Mouse (Mus musculus) stomach, embryonic 15.5 days (tissue): ENCODE results near the gene Astn1. TPM values are rescaled to one million over a fixed set of nuclear protein-coding genes. Genes with fewer than 3 reads are reported as not detected.

Experiments used
- ATAC-seq: fragments of 200-750 bp; cut with Nextera tagmentation; 2 replicates; pipeline ENCODE4 v1.8.0; 2017; ENCODE audit warnings: low read depth, moderate number of reproducible peaks, moderate TSS enrichment; ENCODE audit not compliant: insufficient read depth, low FRiP score
- H3K27ac ChIP-seq: fragments of 300-500 bp; sonication (generic); 2 replicates; pipeline ENCODE4 v1.5.1; 2015; ENCODE audit warnings: mild to moderate bottlenecking, inconsistent platforms
- H3K27me3 ChIP-seq: fragments of 300-500 bp; sonication (generic); replicated peaks from 2 replicates; pipeline ENCODE4 v1.6.1; 2015; ENCODE audit warnings: inconsistent platforms
- H3K36me3 ChIP-seq: fragments of 300-500 bp; sonication (generic); 2 replicates; pipeline ENCODE4 v1.6.1; 2015; ENCODE audit warnings: inconsistent platforms
- H3K4me1 ChIP-seq: fragments of 300-500 bp; sonication (generic); 2 replicates; pipeline ENCODE4 v1.6.1; 2015; ENCODE audit warnings: inconsistent platforms
- H3K4me2 ChIP-seq: fragments of 300-500 bp; sonication (generic); 2 replicates; pipeline ENCODE4 v1.6.1; 2015; ENCODE audit warnings: mild to moderate bottlenecking, inconsistent platforms
- H3K4me3 ChIP-seq: fragments of 300-500 bp; sonication (generic); replicated peaks from 2 replicates; pipeline ENCODE4 v1.5.1; 2015; ENCODE audit warnings: inconsistent platforms
- H3K9ac ChIP-seq: fragments of 300-500 bp; sonication (generic); 2 replicates; pipeline ENCODE4 v1.6.1; 2015; ENCODE audit warnings: inconsistent platforms
- H3K9me3 ChIP-seq: fragments of 300-500 bp; sonication (generic); 2 replicates; pipeline ENCODE4 v1.6.1; 2016; ENCODE audit warnings: inconsistent platforms
- WGBS: fragments of 180-500 bp; shearing (Covaris S2); methylation state at CpG from one replicate; pipeline ENCODE4 v1.1.7; 2015; 5-methylcytosine and 5-hydroxymethylcytosine counted together
- polyA plus RNA-seq: library from polyadenylated mRNA; unstranded; fragments of >200 nt; fragmentation: Nextera tagmentation; extraction: Ambion mirVana; gene quantifications from 2 replicates; pipeline ENCODE4 v1.2.1, GENCODE M21; 2015

Gene Astn1
- polyA plus RNA-seq, 1 experiment from 2014 or later = 1.1 TPM

DNA sequence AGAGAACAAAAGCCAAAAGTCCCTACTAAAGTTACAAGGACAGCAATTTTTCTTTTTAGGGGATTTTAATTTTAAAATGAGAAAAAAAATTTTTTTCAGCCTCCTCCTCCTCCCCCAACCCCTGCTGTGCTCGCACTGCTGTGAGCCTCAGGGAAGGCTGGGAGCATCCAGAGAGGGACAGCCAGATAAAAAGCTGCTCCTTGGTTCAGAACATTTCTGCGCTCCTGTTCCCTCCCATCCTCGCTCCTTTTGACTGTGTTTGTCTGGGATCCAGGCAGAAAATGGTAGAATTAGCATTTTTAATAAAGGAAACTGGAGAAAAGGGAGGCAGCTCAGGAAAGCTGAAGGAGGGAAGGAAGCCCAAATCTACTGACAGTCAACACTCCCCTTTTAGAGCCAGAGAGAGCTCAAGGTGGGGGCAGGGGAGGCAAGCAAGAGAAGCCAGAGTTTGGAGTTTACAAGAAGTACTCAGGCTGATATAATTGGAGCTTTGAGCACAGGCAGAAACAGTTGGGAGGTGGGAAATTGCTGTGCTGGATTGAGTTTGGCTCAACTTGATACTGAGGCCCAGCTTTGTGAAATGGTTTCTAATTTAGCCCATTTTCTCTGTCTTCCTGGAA lies 185.6 kb downstream of the Astn1 start:
- ATAC-seq = no peak
- Histone ChIP-seq H3K9ac (no peak overlapping the region), H3K4me3 (no peak overlapping the region), H3K9me3 (no peaks in the 10 kb centered on the region), H3K27ac (no peak overlapping the region), H3K36me3 (no peaks in the 10 kb centered on the region), H3K27me3 (no peaks in the 10 kb centered on the region), H3K4me2 (no peak overlapping the region), H3K4me1 (no peaks in the 10 kb centered on the region)
- 55% methylated on average over 3 of the region's 3 CpGs for WGBS

DNA sequence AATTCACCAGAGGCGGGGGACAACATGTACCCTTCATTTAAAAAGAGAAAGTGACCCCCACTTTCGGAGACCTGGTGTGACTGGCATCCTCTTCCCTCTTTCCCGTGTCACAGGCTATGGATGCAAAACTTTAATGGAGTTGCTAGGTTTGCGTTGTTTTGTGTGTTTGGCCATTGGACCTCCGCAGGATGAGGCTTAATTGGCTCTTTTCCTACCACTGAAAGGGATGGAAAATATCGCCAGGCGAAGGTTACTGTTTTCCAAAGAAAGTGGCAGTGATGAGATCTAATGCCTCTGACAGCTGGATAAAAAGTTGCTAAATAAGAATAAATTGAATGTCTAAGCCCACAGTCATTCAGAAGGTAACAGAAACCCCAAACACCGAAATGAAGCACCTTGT lies 186.2 kb downstream of the Astn1 start:
- H3K36me3 ChIP-seq = no peaks in the 10 kb centered on the region
- 82% methylated on average over 8 of the region's 8 CpGs for WGBS
- no peak overlapping the region for H3K4me3 ChIP-seq
- no peak overlapping the region for H3K27ac ChIP-seq
- ATAC-seq = no peak
- no peaks in the 10 kb centered on the region for H3K9me3 ChIP-seq
- H3K4me1 ChIP-seq = no peaks in the 10 kb centered on the region
- H3K27me3 ChIP-seq = no peaks in the 10 kb centered on the region
- no peak overlapping the region for H3K9ac ChIP-seq
- no peak overlapping the region for H3K4me2 ChIP-seq

DNA sequence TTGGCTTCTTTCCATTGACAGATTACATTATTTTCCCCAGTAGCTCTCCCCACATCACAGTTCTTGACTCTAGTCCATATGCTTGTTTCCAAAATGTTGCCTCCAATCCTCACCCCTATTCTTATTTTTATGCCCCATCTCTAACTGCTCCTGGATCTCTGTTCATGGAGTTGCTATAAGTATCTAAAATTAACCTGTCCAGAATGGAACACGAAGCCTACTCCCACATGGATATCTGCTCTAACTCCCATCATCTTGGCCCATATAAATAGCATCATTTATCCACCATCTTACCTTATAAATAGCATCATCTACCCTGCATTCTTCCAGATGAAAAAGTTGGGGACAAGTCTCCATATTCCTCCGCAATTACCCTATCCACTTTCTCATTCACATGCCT lies 187.5 kb downstream of the Astn1 start:
- no peak for ATAC-seq
- Histone ChIP-seq H3K9me3 (no peaks in the 10 kb centered on the region), H3K36me3 (no peaks in the 10 kb centered on the region), H3K9ac (no peak overlapping the region), H3K4me3 (no peak overlapping the region), H3K27me3 (no peaks in the 10 kb centered on the region), H3K27ac (no peak overlapping the region), H3K4me1 (no peaks in the 10 kb centered on the region), H3K4me2 (no peak overlapping the region)
- WGBS = 84% methylated on average over 2 of the region's 2 CpGs

DNA sequence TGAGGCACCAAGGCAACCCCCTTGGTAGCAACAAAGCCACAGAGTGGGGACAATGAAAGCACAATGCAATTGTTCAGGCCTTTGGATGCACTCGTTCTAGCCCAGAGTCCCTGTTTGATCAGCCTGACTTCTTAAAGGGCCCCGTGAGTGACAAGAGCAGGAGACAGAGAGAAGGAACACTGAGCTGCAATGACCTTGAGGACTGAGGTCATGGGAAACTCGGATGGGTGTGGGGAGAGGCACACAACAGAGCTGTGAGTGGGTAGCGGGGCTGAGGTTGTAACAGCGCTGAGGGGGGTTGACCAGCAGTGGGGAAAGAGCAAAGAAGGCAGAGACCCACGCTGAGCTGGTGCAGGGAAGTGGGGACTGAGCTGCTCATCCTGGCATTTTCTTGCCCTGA lies 189.9 kb downstream of the Astn1 start:
- no peak overlapping the region for H3K4me2 ChIP-seq

DNA sequence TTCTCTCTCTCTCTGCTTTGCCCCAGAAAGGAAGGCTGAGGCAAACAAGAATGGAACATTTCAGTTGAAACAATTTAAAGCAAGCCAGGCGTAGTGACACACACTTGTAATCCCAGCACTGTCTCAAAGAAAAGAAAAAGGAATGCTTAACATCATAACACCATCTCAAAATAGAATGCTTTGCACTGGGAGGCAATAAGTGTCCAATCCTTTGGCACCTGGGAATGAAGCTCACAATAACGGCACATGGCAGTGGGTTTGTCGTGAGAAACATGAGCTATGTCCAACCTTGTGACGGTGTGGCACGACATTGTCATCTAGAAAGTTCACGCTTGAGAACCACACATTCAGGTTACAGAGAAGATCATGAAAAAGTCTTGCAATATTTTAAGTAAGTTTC lies 191.3 kb downstream of the Astn1 start:
- no peak overlapping the region for H3K27ac ChIP-seq
- no peaks in the 10 kb centered on the region for H3K36me3 ChIP-seq
- no peaks in the 10 kb centered on the region for H3K4me1 ChIP-seq
- H3K27me3 ChIP-seq = no peaks in the 10 kb centered on the region
- no peak for ATAC-seq
- no peaks in the 10 kb centered on the region for H3K9me3 ChIP-seq
- no peak overlapping the region for H3K4me2 ChIP-seq
- WGBS = 86% methylated on average over 6 of the region's 6 CpGs
- H3K9ac ChIP-seq = no peak overlapping the region
- no peak overlapping the region for H3K4me3 ChIP-seq

More for the DNA sequence above, 189.9 kb downstream of the Astn1 start:
- Histone ChIP-seq H3K9me3 (no peaks in the 10 kb centered on the region), H3K27me3 (no peaks in the 10 kb centered on the region), H3K4me3 (no peak overlapping the region), H3K27ac (no peak overlapping the region), H3K36me3 (no peaks in the 10 kb centered on the region), H3K4me1 (no peaks in the 10 kb centered on the region), H3K9ac (no peak overlapping the region)
- 57% methylated on average over 6 of the region's 6 CpGs for WGBS
- no peak for ATAC-seq

DNA sequence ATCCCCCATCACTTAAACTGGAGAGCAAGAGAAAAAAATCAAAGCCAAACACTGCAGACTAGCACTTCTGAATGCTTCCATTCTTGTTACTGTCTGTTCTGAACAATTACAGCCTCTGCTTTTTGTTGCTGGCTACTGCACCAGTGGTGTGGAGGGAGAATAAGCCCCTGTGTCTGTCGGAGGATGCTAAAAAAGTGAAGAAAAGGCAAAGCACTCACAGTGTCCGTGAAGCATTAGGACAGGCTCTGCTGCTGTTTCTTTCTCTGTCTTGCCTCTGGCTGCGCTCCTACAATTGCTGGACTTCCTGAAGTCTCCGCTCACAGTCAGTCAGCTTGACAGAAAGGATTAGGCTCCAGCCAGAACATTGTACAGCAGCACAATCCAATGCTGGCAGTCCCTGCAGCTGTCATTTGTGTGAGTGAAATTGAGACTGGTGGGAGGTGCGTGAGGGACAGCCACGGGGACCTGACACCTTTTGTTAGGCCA lies 192.0 kb downstream of the Astn1 start:
- no peaks in the 10 kb centered on the region for H3K36me3 ChIP-seq
- no peak overlapping the region for H3K9ac ChIP-seq
- no peak overlapping the region for H3K4me3 ChIP-seq
- no peaks in the 10 kb centered on the region for H3K4me1 ChIP-seq
- no peaks in the 10 kb centered on the region for H3K9me3 ChIP-seq
- 19% methylated on average over 6 of the region's 6 CpGs for WGBS
- H3K27me3 ChIP-seq = no peaks in the 10 kb centered on the region
- H3K27ac ChIP-seq = peak overlapping the region; percentile 16; the same call in 1 of the 2 replicates
- H3K4me2 ChIP-seq = no peak overlapping the region
- ATAC-seq = peak; percentile 31; the same call in 1 of the 2 replicates

DNA sequence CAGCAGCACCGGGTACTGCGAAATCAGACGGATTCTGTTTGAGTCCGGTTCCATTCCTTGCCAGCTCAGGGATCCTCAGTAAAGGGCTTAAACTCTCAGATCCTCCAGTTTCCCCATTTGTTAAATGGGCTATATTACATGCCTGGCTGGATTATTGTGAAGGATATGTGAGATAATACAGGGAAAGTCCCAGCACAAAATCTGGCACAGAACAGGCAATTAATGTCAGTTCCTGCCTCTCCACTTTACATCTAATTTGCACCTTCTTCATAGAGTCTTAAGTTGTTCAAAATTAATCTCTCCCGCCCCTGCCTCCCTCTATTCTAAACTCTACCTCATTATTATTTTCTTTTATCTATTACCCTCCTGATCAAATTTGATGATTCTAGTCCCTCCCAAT lies 211.1 kb downstream of the Astn1 start:
- Histone ChIP-seq H3K27me3 (no peaks in the 10 kb centered on the region), H3K9me3 (no peaks in the 10 kb centered on the region), H3K9ac (no peak overlapping the region), H3K36me3 (no peaks in the 10 kb centered on the region), H3K27ac (no peak overlapping the region), H3K4me1 (no peaks in the 10 kb centered on the region), H3K4me3 (no peak overlapping the region), H3K4me2 (no peak overlapping the region)
- no peak for ATAC-seq
- 93% methylated on average over 5 of the region's 5 CpGs for WGBS

DNA sequence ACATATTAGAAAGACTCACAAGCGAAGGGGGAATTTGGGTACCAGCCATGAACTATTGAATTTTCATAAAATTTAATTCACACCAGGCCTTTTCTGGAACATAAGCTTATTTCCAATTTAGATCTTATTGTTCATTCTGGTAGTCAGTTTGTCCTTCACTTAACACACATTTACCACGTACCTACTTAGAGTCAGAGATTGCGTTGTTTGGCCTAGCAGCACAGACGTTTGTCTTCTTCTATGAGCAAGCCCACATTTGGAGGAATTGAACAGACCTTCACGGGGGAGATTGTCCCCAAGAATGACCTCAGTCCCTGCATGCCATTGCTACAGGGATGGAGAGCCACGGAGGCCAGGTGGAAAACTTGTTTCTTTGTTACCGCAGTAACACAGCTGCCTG lies 211.5 kb downstream of the Astn1 start:
- H3K36me3 ChIP-seq = no peaks in the 10 kb centered on the region
- no peak overlapping the region for H3K27ac ChIP-seq
- ATAC-seq = no peak
- 83% methylated on average over 7 of the region's 7 CpGs for whole genome bisulfite sequencing
- no peaks in the 10 kb centered on the region for H3K27me3 ChIP-seq
- H3K4me2 ChIP-seq = no peak overlapping the region
- H3K9me3 ChIP-seq = no peaks in the 10 kb centered on the region
- no peak overlapping the region for H3K9ac ChIP-seq
- no peak overlapping the region for H3K4me3 ChIP-seq
- no peaks in the 10 kb centered on the region for H3K4me1 ChIP-seq

DNA sequence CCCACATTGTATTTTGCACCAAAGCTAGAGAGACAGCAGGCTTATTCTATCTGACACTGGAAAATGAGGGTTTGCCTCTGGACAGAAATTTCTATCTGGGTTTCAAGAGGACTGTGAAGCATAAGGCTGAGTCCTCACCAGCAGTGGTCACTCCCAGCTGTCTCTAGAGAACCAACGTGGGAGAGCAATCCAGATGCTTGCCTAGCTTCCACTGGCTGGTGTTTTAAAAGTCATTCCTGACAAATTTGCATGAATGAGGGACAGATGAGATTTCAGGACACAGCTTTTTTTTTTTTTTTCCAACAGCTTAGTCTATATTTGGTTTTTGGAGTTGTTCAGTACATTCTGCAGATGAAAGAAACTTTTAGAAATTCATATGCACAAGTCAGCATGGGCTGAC lies 213.9 kb downstream of the Astn1 start:
- Histone ChIP-seq H3K4me1 (no peaks in the 10 kb centered on the region), H3K36me3 (no peaks in the 10 kb centered on the region), H3K9ac (no peak overlapping the region), H3K27ac (no peak overlapping the region), H3K27me3 (no peaks in the 10 kb centered on the region), H3K9me3 (no peaks in the 10 kb centered on the region), H3K4me2 (no peak overlapping the region), H3K4me3 (no peak overlapping the region)
- no peak for ATAC-seq
- WGBS = 58% methylated on average over 1 of the region's 1 CpGs

DNA sequence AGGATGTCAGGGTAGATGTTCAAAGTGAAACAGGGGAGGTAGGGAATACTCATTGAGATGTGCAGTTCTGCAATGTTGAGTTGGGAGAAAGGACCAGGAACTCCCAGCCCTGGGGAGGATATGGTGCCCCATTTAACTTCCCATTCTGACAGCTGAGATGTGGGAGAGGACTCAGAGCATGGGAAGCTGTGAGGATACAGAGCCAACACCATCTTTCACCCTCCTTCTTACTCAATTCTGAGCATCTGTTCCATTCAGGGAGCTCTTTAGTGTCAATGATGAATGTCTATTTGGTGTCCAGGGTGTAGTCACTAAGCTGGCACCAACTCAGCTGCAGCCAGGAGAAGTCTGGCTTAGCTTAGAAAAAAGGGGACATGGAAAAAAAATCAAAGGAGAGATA lies 219.7 kb downstream of the Astn1 start:
- ATAC-seq = no peak
- no peaks in the 10 kb centered on the region for H3K27me3 ChIP-seq
- no peak overlapping the region for H3K9ac ChIP-seq
- no peak overlapping the region for H3K4me3 ChIP-seq
- no peaks in the 10 kb centered on the region for H3K4me1 ChIP-seq
- H3K4me2 ChIP-seq = no peak overlapping the region
- no peaks in the 10 kb centered on the region for H3K9me3 ChIP-seq
- no peak overlapping the region for H3K27ac ChIP-seq
- no peaks in the 10 kb centered on the region for H3K36me3 ChIP-seq

DNA sequence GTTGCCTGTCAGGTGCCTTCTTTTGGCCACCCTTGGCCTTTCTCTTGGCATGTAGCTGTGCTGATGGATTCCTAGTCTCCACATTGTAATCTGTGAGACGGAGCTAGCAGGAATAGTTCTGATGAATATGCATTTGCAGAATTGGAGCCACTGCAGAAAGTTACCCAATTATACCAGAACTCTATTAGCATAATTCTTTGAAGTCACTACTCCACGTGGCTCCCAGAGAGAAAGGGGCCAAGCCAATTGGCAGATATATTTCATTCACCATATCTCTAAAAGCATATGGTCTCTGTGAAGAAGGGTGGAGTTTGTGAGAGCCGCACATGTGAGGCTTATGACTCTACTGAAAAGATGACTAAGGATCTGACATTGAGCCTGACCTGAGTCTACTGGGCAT lies 226.8 kb downstream of the Astn1 start:
- H3K27ac ChIP-seq = no peak overlapping the region
- H3K4me3 ChIP-seq = no peak overlapping the region
- no peak for ATAC-seq
- H3K9me3 ChIP-seq = no peaks in the 10 kb centered on the region
- H3K9ac ChIP-seq = no peak overlapping the region
- no peaks in the 10 kb centered on the region for H3K36me3 ChIP-seq
- no peaks in the 10 kb centered on the region for H3K27me3 ChIP-seq
- no peak overlapping the region for H3K4me2 ChIP-seq
- 76% methylated on average over 3 of the region's 3 CpGs for WGBS
- no peaks in the 10 kb centered on the region for H3K4me1 ChIP-seq

DNA sequence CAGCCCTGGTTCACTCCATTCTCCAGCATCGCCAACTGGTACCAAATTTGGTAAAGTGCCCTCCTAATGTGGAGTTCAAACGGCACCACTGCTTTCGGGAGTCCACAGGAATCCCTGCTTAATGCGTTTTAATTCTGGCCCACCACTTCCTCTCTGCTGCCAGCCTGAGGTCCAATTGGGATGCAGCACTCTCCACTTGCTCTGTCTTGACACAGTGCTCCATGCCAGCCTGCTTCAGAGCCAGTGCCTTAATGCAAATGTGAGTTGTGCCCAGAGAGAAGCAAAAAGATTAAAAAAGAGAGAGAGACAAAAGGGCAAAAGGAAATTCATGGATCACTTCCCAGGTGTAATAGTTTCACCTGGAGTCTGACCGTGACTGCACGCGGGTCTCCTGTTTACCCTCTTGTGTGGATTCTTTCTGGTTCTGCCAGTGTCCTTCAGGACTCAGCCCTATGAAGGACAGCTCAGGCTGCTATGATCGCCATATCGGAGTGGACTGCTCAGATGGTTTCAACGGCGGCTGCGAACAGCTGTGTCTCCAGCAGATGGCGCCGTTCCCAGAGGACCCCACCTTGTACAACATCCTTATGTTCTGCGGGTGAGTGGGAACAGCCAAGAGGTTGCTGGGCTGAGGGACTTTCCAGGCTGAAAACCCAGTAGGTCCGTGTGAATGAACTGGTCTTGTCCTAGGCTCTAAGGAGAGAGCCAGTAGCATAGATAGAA lies 234.8 kb downstream of the Astn1 start:
- Histone ChIP-seq H3K9me3 (no peaks in the 10 kb centered on the region), H3K4me1 (no peaks in the 10 kb centered on the region), H3K36me3 (no peaks in the 10 kb centered on the region), H3K27me3 (no peaks in the 10 kb centered on the region), H3K27ac (no peak overlapping the region), H3K9ac (no peak overlapping the region), H3K4me3 (no peak overlapping the region), H3K4me2 (no peak overlapping the region)
- no peak; the same call in 1 of the 2 replicates for ATAC-seq
- WGBS = 30% methylated on average over 16 of the region's 16 CpGs
